Mouse (Mus musculus) lung, adult 2 months (tissue): ENCODE results near the gene Tex11.

Experiments used
- CTCF ChIP-seq: fragments of 200-500 bp; IDR thresholded peaks from 2 replicates; pipeline ENCODE4 v1.5.1; 2011; ENCODE audit warnings: mild to moderate bottlenecking, low read length, control low read depth; ENCODE audit not compliant: insufficient read depth
- POLR2A ChIP-seq: fragments of 200-500 bp; IDR thresholded peaks from 2 replicates; pipeline ENCODE4 v1.6.1; 2011; ENCODE audit warnings: low read depth, mild to moderate bottlenecking, control low read depth, low read length, borderline replicate concordance; ENCODE audit errors: extremely low read depth

DNA sequence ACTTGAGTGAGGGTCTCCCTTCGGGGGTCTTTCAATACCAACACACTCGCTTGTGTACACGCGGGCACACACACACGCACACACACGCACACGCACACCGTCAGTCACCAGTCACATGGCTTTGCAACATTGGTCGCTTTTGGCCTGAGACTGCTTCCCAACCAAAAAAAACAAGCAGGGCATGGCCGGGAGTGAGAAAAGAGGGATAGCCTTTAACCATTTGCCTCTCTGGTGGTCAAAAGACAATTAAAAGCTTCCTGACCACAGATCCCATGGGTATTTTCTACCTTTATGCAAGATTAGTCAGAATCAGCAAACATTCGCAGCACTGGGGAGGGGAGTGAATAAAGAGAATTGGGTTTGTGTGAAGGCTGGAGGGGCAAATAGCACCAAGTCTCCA lies 26.5 kb upstream of the Tex11 start, which contains the start of gene Slc7a3:
- TF ChIP-seq CTCF: no peak
- no peak for TF ChIP-seq POLR2A
